Mouse (Mus musculus): ENCODE measurements around the gene Ano10. TPM values are rescaled to one million over a fixed set of nuclear protein-coding genes. Genes with fewer than 3 reads are reported as not detected.

The Ano10 gene
- polyA plus RNA-seq, 1 experiment from 2014 or later, result 39.0 TPM

- Histone ChIP-seq H3K27me3 (no peaks in the 10 kb centered on the region), H3K9me3 (no peaks in the 10 kb centered on the region), H3K4me1 (0 out of 2 replicates have a peak, but pooled peaks cover 2% of the 10 kb centered on the region), H3K27ac (no peak overlapping the region), H3K4me2 (replicated peaks) (no peak overlapping the region), H3K9ac (no peak overlapping the region), H3K4me3 (no peak overlapping the region), H3K36me3 (peaks cover 19% of the 10 kb centered on the region)
- no peak for ATAC-seq (ENCODE audit: insufficient number of reproducible peaks, insufficient read depth, low FRiP score, low TSS enrichment)
- WGBS, result 83% methylated on average over 2 of the region's 2 CpGs
Observed at GRCm38 (mm10) chr9:122135885-122136170, 158.4 kb downstream of the Ano10 start.

- Histone ChIP-seq H3K27ac (no peak overlapping the region), H3K9me3 (no peaks in the 10 kb centered on the region), H3K4me1 (0 out of 2 replicates have a peak, but pooled peaks cover 5% of the 10 kb centered on the region), H3K9ac (no peak overlapping the region), H3K27me3 (no peaks in the 10 kb centered on the region), H3K4me3 (no peak overlapping the region), H3K4me2 (replicated peaks) (no peak overlapping the region), H3K36me3 (peaks cover 19% of the 10 kb centered on the region)
- 0 out of 2 replicates have a peak, but pooled peaks have one; percentile 35 for ATAC-seq (ENCODE audit: insufficient number of reproducible peaks, insufficient read depth, low FRiP score, low TSS enrichment)
- WGBS, result 71% methylated on average over 1 of the region's 1 CpGs
Observed at GRCm38 (mm10) chr9:122135095-122135884, 158.9 kb downstream of the Ano10 start.

- H3K36me3 ChIP-seq, result peaks cover 8% of the 10 kb centered on the region; the same call in 1 of the 2 replicates
- no peak overlapping the region for H3K9ac ChIP-seq
- H3K27ac ChIP-seq, result no peak overlapping the region
- ATAC-seq (ENCODE audit: insufficient number of reproducible peaks, insufficient read depth, low FRiP score, low TSS enrichment), result no peak
- no peak overlapping the region for H3K4me2 ChIP-seq (replicated peaks)
- H3K4me1 ChIP-seq, result 0 out of 2 replicates have a peak, but pooled peaks cover 3% of the 10 kb centered on the region
- WGBS, result 73% methylated on average over 7 of the region's 7 CpGs
- H3K9me3 ChIP-seq, result no peaks in the 10 kb centered on the region
- no peak overlapping the region for H3K4me3 ChIP-seq
- no peaks in the 10 kb centered on the region for H3K27me3 ChIP-seq
Observed at GRCm38 (mm10) chr9:122132145-122132544, 162.1 kb downstream of the Ano10 start.

- H3K4me3 ChIP-seq, result no peak overlapping the region
- no peak overlapping the region for H3K4me2 ChIP-seq (replicated peaks)
- H3K36me3 ChIP-seq, result peaks cover 5% of the 10 kb centered on the region; the same call in 1 of the 2 replicates
- WGBS, result 48% methylated on average over 3 of the region's 3 CpGs
- H3K4me1 ChIP-seq, result 0 out of 2 replicates have a peak, but pooled peaks cover 3% of the 10 kb centered on the region
- H3K9me3 ChIP-seq, result no peaks in the 10 kb centered on the region
- H3K9ac ChIP-seq, result no peak overlapping the region
- H3K27ac ChIP-seq, result no peak overlapping the region
- H3K27me3 ChIP-seq, result no peaks in the 10 kb centered on the region
- no peak for ATAC-seq (ENCODE audit: insufficient number of reproducible peaks, insufficient read depth, low FRiP score, low TSS enrichment)
Observed at GRCm38 (mm10) chr9:122130666-122131065, 163.6 kb downstream of the Ano10 start.

GRCm38 (mm10) chr9:122128686-122129085 is 165.5 kb downstream of the Ano10 start:
- 0 out of 2 replicates have a peak, but pooled peaks cover 3% of the 10 kb centered on the region for H3K4me1 ChIP-seq
- no peak overlapping the region for H3K4me2 ChIP-seq (replicated peaks)
- H3K27ac ChIP-seq, result no peak overlapping the region
- no peak overlapping the region for H3K9ac ChIP-seq
- WGBS, result 78% methylated on average over 5 of the region's 5 CpGs
- H3K27me3 ChIP-seq, result no peaks in the 10 kb centered on the region
- H3K4me3 ChIP-seq, result no peak overlapping the region
- no peaks in the 10 kb centered on the region for H3K9me3 ChIP-seq
- H3K36me3 ChIP-seq, result peaks cover 5% of the 10 kb centered on the region; the same call in 1 of the 2 replicates
- no peak for ATAC-seq (ENCODE audit: insufficient number of reproducible peaks, insufficient read depth, low FRiP score, low TSS enrichment)

GRCm38 (mm10) chr9:122127271-122127785 is 166.9 kb downstream of the Ano10 start:
- H3K4me2 ChIP-seq (replicated peaks), result no peak overlapping the region
- ATAC-seq (ENCODE audit: insufficient number of reproducible peaks, insufficient read depth, low FRiP score, low TSS enrichment), result no peak
- WGBS, result 63% methylated on average over 3 of the region's 3 CpGs

GRCm38 (mm10) chr9:122126790-122127189 is 167.4 kb downstream of the Ano10 start:
- no peak for ATAC-seq (ENCODE audit: insufficient number of reproducible peaks, insufficient read depth, low FRiP score, low TSS enrichment)
- no peaks in the 10 kb centered on the region; the same call in 1 of the 2 replicates for H3K36me3 ChIP-seq
- H3K9ac ChIP-seq, result no peak overlapping the region
- H3K9me3 ChIP-seq, result no peaks in the 10 kb centered on the region
- no peak overlapping the region for H3K4me2 ChIP-seq (replicated peaks)
- 0 out of 2 replicates have a peak, but pooled peaks cover 3% of the 10 kb centered on the region for H3K4me1 ChIP-seq
- H3K4me3 ChIP-seq, result no peak overlapping the region
- WGBS, result 79% methylated on average over 6 of the region's 8 CpGs
- H3K27me3 ChIP-seq, result no peaks in the 10 kb centered on the region
- H3K27ac ChIP-seq, result no peak overlapping the region

More at GRCm38 (mm10) chr9:122127271-122127785, 166.9 kb downstream of the Ano10 start:
- Histone ChIP-seq H3K27ac (no peak overlapping the region), H3K36me3 (peaks cover 5% of the 10 kb centered on the region; the same call in 1 of the 2 replicates), H3K4me3 (no peak overlapping the region), H3K9ac (no peak overlapping the region), H3K27me3 (no peaks in the 10 kb centered on the region), H3K9me3 (no peaks in the 10 kb centered on the region), H3K4me1 (0 out of 2 replicates have a peak, but pooled peaks cover 3% of the 10 kb centered on the region)

Small RNA genes within 50 kb of the gene (microRNA-seq; reads per million reads assigned to microRNA genes)
- gene Mir8106, result not detected

Other genes starting within 250 kb of the Ano10 start
- gene Snrk, start 177.2 kb downstream of the Ano10 start, polyA plus RNA-seq (2016; fragmentation: Nextera tagmentation; extraction: Ambion mirVana), result 53.0 and 57.6 TPM in 2 replicates
- gene Abhd5, start 57.2 kb upstream of the Ano10 start, polyA plus RNA-seq (2016; fragmentation: Nextera tagmentation; extraction: Ambion mirVana), result 25.6 and 28.1 TPM in 2 replicates

Data from embryonic facial prominence, embryonic 12.5 days (tissue).